Mouse (Mus musculus): ENCODE measurements at regions not wholly inside any gene's neighbourhood (a gene's known extent, or its start where the extent isn't known, plus 50 kb on each side); places are given as distances from the start of the nearest gene placed in this dataset.

- peaks cover 72% of the 10 kb centered on the region for H3K27me3 ChIP-seq
- H3K36me3 ChIP-seq, result no peaks in the 10 kb centered on the region
- no peaks in the 10 kb centered on the region for H3K4me1 ChIP-seq (replicated peaks)
- no peak overlapping the region for H3K4me2 ChIP-seq
- H3K9ac ChIP-seq, result no peak overlapping the region
- H3K9me3 ChIP-seq, result no peaks in the 10 kb centered on the region
- no peak for ATAC-seq (ENCODE audit: low FRiP score, low read depth)
- 71% methylated on average over 2 of the region's 2 CpGs for WGBS
- H3K27ac ChIP-seq (replicated peaks), result no peak overlapping the region
- no peak overlapping the region for H3K4me3 ChIP-seq
Observed at GRCm38 (mm10) chr3:102354771-102355170, 114.9 kb upstream of the Ngf start.

- peaks cover 69% of the 10 kb centered on the region for H3K27me3 ChIP-seq
- no peaks in the 10 kb centered on the region for H3K4me1 ChIP-seq (replicated peaks)
- H3K9me3 ChIP-seq, result no peaks in the 10 kb centered on the region
- no peak overlapping the region for H3K4me3 ChIP-seq
- H3K4me2 ChIP-seq, result no peak overlapping the region
- WGBS, result 20% methylated on average over 6 of the region's 6 CpGs
- H3K9ac ChIP-seq, result no peak overlapping the region
- no peak overlapping the region for H3K27ac ChIP-seq (replicated peaks)
- no peaks in the 10 kb centered on the region for H3K36me3 ChIP-seq
- no peak for ATAC-seq (ENCODE audit: low FRiP score, low read depth)
Observed at GRCm38 (mm10) chr3:102353277-102353900, 116.3 kb upstream of the Ngf start.

GRCm38 (mm10) chr3:102346077-102346476 lies 123.6 kb upstream of the Ngf start:
- Histone ChIP-seq H3K9ac (no peak overlapping the region), H3K27ac (replicated peaks) (no peak overlapping the region), H3K4me1 (replicated peaks) (no peaks in the 10 kb centered on the region), H3K4me3 (no peak overlapping the region), H3K9me3 (no peaks in the 10 kb centered on the region), H3K36me3 (no peaks in the 10 kb centered on the region), H3K4me2 (no peak overlapping the region), H3K27me3 (peaks cover 45% of the 10 kb centered on the region)
- 81% methylated on average over 3 of the region's 3 CpGs for WGBS
- ATAC-seq (ENCODE audit: low FRiP score, low read depth), result no peak

DNA sequence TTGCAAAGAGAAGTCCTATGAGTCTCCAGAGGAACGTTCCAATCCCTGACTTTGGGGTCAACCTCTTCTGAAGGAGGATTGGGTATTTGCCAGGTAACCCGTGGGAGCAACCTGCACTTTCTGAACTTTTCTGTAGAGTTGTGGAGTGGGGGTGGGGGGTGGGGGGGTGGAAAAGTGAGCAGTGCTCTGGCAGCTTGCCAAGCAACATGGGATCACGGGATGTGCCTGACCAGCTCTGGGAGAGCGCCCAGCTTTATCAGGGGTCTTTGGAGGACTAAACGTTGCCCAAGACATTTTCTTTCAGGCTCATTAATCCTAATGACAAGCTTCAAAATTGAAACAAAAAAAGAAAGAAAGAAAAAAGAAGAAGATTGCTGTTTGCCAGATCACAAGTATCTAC lies 124.4 kb upstream of the Ngf start:
- H3K9me3 ChIP-seq, result no peaks in the 10 kb centered on the region
- no peaks in the 10 kb centered on the region for H3K36me3 ChIP-seq
- no peak overlapping the region for H3K4me3 ChIP-seq
- H3K4me2 ChIP-seq, result no peak overlapping the region
- H3K9ac ChIP-seq, result no peak overlapping the region
- ATAC-seq (ENCODE audit: low FRiP score, low read depth), result no peak
- no peaks in the 10 kb centered on the region for H3K4me1 ChIP-seq (replicated peaks)
- H3K27ac ChIP-seq (replicated peaks), result no peak overlapping the region
- H3K27me3 ChIP-seq, result peaks cover 37% of the 10 kb centered on the region
- 58% methylated on average over 5 of the region's 5 CpGs for WGBS

- no peak for ATAC-seq (ENCODE audit: low FRiP score, low read depth)
- 45% methylated on average over 5 of the region's 5 CpGs for WGBS
- H3K9me3 ChIP-seq, result no peaks in the 10 kb centered on the region
Observed at GRCm38 (mm10) chr3:102340731-102341130, 129.0 kb upstream of the Ngf start.

GRCm38 (mm10) chr3:102337881-102338280 lies 131.8 kb upstream of the Ngf start:
- WGBS, result 76% methylated on average over 8 of the region's 8 CpGs
- ATAC-seq (ENCODE audit: low FRiP score, low read depth), result no peak

More at GRCm38 (mm10) chr3:102340731-102341130, 129.0 kb upstream of the Ngf start:
- H3K27me3 ChIP-seq, result peaks cover 2% of the 10 kb centered on the region; the same call in 1 of the 2 replicates
- no peak overlapping the region for H3K9ac ChIP-seq
- no peak overlapping the region for H3K4me2 ChIP-seq
- no peaks in the 10 kb centered on the region for H3K36me3 ChIP-seq
- H3K4me3 ChIP-seq, result no peak overlapping the region
- H3K4me1 ChIP-seq (replicated peaks), result no peaks in the 10 kb centered on the region
- H3K27ac ChIP-seq (replicated peaks), result no peak overlapping the region

GRCm38 (mm10) chr3:102336184-102336583 lies 131.7 kb upstream of the Vangl1 start:
- Histone ChIP-seq H3K9ac (no peak overlapping the region), H3K4me3 (no peak overlapping the region), H3K27ac (replicated peaks) (no peak overlapping the region), H3K4me2 (no peak overlapping the region), H3K9me3 (no peaks in the 10 kb centered on the region), H3K27me3 (no peaks in the 10 kb centered on the region), H3K36me3 (no peaks in the 10 kb centered on the region), H3K4me1 (replicated peaks) (no peaks in the 10 kb centered on the region)
- no peak for ATAC-seq (ENCODE audit: low FRiP score, low read depth)
- WGBS, result 79% methylated on average over 2 of the region's 2 CpGs

More at GRCm38 (mm10) chr3:102337881-102338280, 131.8 kb upstream of the Ngf start:
- Histone ChIP-seq H3K27me3 (no peaks in the 10 kb centered on the region), H3K4me2 (no peak overlapping the region), H3K9me3 (no peaks in the 10 kb centered on the region), H3K4me1 (replicated peaks) (no peaks in the 10 kb centered on the region), H3K9ac (no peak overlapping the region), H3K36me3 (no peaks in the 10 kb centered on the region), H3K4me3 (no peak overlapping the region), H3K27ac (replicated peaks) (no peak overlapping the region)

- Histone ChIP-seq H3K27me3 (no peaks in the 10 kb centered on the region), H3K4me2 (no peak overlapping the region)
- 84% methylated on average over 3 of the region's 3 CpGs for WGBS
Observed at GRCm38 (mm10) chr3:102335146-102335545, 130.7 kb upstream of the Vangl1 start.

DNA sequence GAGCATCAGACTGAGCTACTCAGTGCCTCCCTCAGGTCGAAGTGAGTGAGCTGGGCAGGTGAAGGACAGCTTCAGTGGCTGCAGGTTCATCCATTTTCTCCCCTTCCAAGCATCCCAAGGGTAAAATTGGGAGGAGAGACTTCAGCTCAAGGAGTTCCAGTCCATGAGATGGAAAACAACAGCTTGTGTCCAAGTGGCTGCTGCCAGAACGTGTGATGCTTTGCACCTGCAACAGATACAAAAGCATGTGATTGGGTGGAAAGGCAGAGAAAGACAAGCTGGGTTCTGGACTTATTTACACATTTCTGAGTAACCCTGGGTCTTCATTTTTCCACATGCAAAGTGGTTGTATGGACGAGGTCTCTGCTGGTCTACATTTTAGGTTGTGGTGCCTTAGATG lies 127.7 kb upstream of the Vangl1 start:
- no peak for ATAC-seq (ENCODE audit: low FRiP score, low read depth)
- Histone ChIP-seq H3K4me2 (no peak overlapping the region), H3K36me3 (no peaks in the 10 kb centered on the region), H3K9me3 (no peaks in the 10 kb centered on the region), H3K27me3 (no peaks in the 10 kb centered on the region), H3K4me1 (replicated peaks) (no peaks in the 10 kb centered on the region), H3K4me3 (no peak overlapping the region), H3K27ac (replicated peaks) (no peak overlapping the region), H3K9ac (no peak overlapping the region)
- WGBS, result 79% methylated on average over 3 of the region's 3 CpGs

More at GRCm38 (mm10) chr3:102335146-102335545, 130.7 kb upstream of the Vangl1 start:
- ATAC-seq (ENCODE audit: low FRiP score, low read depth), result no peak
- no peak overlapping the region for H3K27ac ChIP-seq (replicated peaks)
- H3K4me3 ChIP-seq, result no peak overlapping the region
- no peaks in the 10 kb centered on the region for H3K36me3 ChIP-seq
- H3K9me3 ChIP-seq, result no peaks in the 10 kb centered on the region
- H3K9ac ChIP-seq, result no peak overlapping the region
- no peaks in the 10 kb centered on the region for H3K4me1 ChIP-seq (replicated peaks)

- H3K27ac ChIP-seq (replicated peaks), result no peak overlapping the region
- no peak overlapping the region for H3K4me2 ChIP-seq
- no peak overlapping the region for H3K4me3 ChIP-seq
- H3K4me1 ChIP-seq (replicated peaks), result no peaks in the 10 kb centered on the region
- H3K9me3 ChIP-seq, result no peaks in the 10 kb centered on the region
- no peak overlapping the region for H3K9ac ChIP-seq
- no peaks in the 10 kb centered on the region for H3K27me3 ChIP-seq
- ATAC-seq (ENCODE audit: low FRiP score, low read depth), result no peak
- WGBS, result 86% methylated on average over 3 of the region's 3 CpGs
- no peaks in the 10 kb centered on the region for H3K36me3 ChIP-seq
Observed at GRCm38 (mm10) chr3:102319331-102319730, 114.8 kb upstream of the Vangl1 start.

- no peaks in the 10 kb centered on the region for H3K9me3 ChIP-seq
- ATAC-seq (ENCODE audit: low FRiP score, low read depth), result no peak
- H3K27me3 ChIP-seq, result no peaks in the 10 kb centered on the region
- 82% methylated on average over 3 of the region's 3 CpGs for WGBS
- H3K36me3 ChIP-seq, result no peaks in the 10 kb centered on the region
- H3K4me1 ChIP-seq (replicated peaks), result no peaks in the 10 kb centered on the region; the same call in 1 of the 2 replicates
- no peak overlapping the region for H3K4me3 ChIP-seq
- no peak overlapping the region for H3K9ac ChIP-seq
- no peak overlapping the region for H3K27ac ChIP-seq (replicated peaks)
- H3K4me2 ChIP-seq, result no peak overlapping the region
Observed at GRCm38 (mm10) chr3:102316151-102316550, 111.7 kb upstream of the Vangl1 start.

DNA sequence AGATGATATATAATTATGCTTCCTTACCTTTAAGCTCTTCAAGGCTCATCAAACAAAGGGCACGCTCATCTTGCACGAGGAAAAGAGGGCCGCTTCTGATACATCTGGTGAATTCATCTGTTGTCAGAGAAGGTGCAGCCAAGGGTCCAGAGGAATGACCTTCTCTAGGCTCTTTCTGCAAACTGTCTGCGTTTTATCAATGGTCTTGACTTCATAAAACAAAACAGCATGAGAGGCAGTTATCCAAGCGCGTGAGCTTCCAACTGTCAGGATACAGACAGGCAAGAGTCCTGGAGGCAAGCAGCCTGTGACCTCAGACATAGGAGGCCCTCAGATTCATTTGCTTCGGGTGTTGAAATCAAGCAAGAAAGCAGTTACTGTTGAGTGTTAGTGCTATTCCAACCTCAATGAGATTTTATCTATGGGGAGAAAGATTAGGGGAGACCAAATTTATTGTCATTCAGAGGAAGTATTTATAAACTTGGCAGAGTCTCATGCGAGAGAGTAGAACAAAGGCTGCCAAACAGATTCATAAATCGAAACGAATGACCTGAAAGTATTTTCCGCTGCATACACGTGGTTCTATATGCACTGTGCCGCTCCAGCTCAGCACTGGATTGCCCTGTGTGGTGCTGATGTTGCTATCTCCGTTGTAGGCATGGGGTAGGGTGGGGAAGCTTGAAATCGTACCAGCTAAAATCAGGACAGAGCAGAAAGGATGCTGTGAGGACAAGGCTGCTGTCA lies 107.2 kb upstream of the Vangl1 start:
- Histone ChIP-seq H3K9ac (no peak overlapping the region), H3K4me2 (no peak overlapping the region), H3K36me3 (no peaks in the 10 kb centered on the region), H3K4me3 (no peak overlapping the region), H3K9me3 (no peaks in the 10 kb centered on the region), H3K27me3 (no peaks in the 10 kb centered on the region), H3K27ac (replicated peaks) (no peak overlapping the region), H3K4me1 (replicated peaks) (no peaks in the 10 kb centered on the region; the same call in 1 of the 2 replicates)
- 63% methylated on average over 15 of the region's 15 CpGs for WGBS
- ATAC-seq (ENCODE audit: low FRiP score, low read depth), result no peak

Data from hindbrain, embryonic 15.5 days (tissue).